Mouse (Mus musculus): ENCODE measurements at regions not wholly inside any gene's neighbourhood (a gene's known extent, or its start where the extent isn't known, plus 50 kb on each side); places are given as distances from the start of the nearest gene placed in this dataset.

DNA sequence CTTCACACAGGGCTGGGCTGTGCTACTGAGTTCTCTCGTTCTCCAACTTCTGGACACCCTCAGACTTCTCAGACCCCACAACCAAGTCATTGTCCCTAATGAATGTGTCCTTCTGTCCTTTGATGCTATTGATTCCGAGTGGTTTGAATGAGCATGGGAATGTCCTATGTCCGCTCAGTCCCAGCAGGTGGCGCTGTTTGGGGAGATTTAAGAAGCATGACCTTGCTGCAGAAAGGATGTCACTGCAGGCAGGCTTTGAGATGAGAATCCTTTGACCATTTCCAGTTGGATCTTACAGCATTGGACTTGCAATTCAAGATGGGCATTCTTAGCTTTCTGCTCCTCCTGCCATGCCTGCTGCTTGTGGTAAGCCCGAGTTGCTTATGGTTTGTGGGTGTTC, 146.1 kb downstream of the Gpat3 start:
- Histone ChIP-seq H3K27ac (ENCODE audit: insufficient read depth, low read depth) (no peak overlapping the region), H3K36me3 (replicated peaks in 1 of 2; ENCODE audit: control insufficient read depth in 1 of 2, insufficient read depth in 1 of 2, low read length in 1 of 2) (no peaks in the 10 kb centered on the region), H3K27me3 (replicated peaks) (no peaks in the 10 kb centered on the region), H3K4me1 (ENCODE audit: control insufficient read depth in 1 of 2, insufficient read depth in 2 of 2) (no peaks in the 10 kb centered on the region), H3K9ac (ENCODE audit: insufficient read depth, low read depth) (no peak overlapping the region), H3K4me2 (ENCODE audit: insufficient read depth, low read depth, poor library complexity, severe bottlenecking) (peak overlapping the region; percentile 83), H3K4me3 (replicated peaks in 1 of 3; ENCODE audit: low read depth in 2 of 3, low read length in 2 of 3, poor library complexity in 1 of 3) (no peak overlapping the region), H3K9me3 (replicated peaks; ENCODE audit: low read length) (no peaks in the 10 kb centered on the region), H3K79me2 (replicated peaks; ENCODE audit: control insufficient read depth, extremely low read depth, insufficient read depth, poor library complexity, severe bottlenecking) (no peaks in the 10 kb centered on the region)
- DNase-seq (ENCODE audit: extremely low read depth), result peak; percentile 61
- dilution Hi-C loops (cut with MboI; ENCODE audit: extremely low pct_ligation_motif_present, extremely low pct_unique_long_range_greater_than_20kb, low sequenced_read_pairs) (no loop called here), in situ Hi-C loops (cut with MboI; ENCODE audit: low pct_ligation_motif_present, low pct_unique_long_range_greater_than_20kb, low sequenced_read_pairs) (no loop called here)
- TF ChIP-seq E2F4 (IDR thresholded peaks at IDR 0.05; ENCODE audit: insufficient replicate concordance, low read depth, low read length) (no peak), CTCF (conservative IDR thresholded peaks at IDR 0.05 in 1 of 2, IDR thresholded peaks at IDR 0.05 in 1 of 2; ENCODE audit: low read depth in 2 of 2, low read length in 2 of 2) (peak; percentile 76 to 80), SMC3 (IDR thresholded peaks at IDR 0.05; ENCODE audit: low read depth, low read length) (peak; percentile 55), RAD21 (IDR thresholded peaks at IDR 0.05; ENCODE audit: low read depth, low read length) (peak; percentile 49), POLR2A (IDR thresholded peaks at IDR 0.05; ENCODE audit: low read depth, low read length) (no peak)

DNA sequence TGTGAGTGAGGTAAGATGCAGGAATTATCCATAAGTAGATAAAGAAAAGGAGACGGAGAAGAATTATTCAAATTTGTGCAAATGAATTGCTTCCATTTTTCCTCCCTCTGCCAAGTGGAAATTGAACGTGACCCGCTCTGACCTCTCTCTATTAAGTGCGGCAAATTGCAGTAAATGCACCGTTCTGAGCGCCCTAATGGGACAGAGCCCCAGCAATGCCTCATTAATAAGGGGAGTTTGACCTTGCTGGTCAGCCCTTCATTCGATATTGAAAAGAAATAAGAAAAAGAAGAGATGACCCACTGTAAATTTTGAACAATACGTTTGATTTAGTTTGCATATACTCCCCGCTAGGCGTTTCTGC, 137.0 kb downstream of the Gpat3 start:
- Histone ChIP-seq H3K79me2 (replicated peaks; ENCODE audit: control insufficient read depth, extremely low read depth, insufficient read depth, poor library complexity, severe bottlenecking) (no peaks in the 10 kb centered on the region), H3K27ac (ENCODE audit: insufficient read depth, low read depth) (no peak overlapping the region), H3K27me3 (replicated peaks) (no peaks in the 10 kb centered on the region), H3K4me1 (ENCODE audit: control insufficient read depth in 1 of 2, insufficient read depth in 2 of 2) (no peaks in the 10 kb centered on the region), H3K9me3 (replicated peaks; ENCODE audit: low read length) (no peaks in the 10 kb centered on the region), H3K36me3 (replicated peaks in 1 of 2; ENCODE audit: control insufficient read depth in 1 of 2, insufficient read depth in 1 of 2, low read length in 1 of 2) (no peaks in the 10 kb centered on the region), H3K4me2 (ENCODE audit: insufficient read depth, low read depth, poor library complexity, severe bottlenecking) (no peak overlapping the region), H3K4me3 (replicated peaks in 1 of 3; ENCODE audit: low read depth in 2 of 3, low read length in 2 of 3, poor library complexity in 1 of 3) (no peak overlapping the region), H3K9ac (ENCODE audit: insufficient read depth, low read depth) (no peak overlapping the region)
- dilution Hi-C loops (cut with MboI; ENCODE audit: extremely low pct_ligation_motif_present, extremely low pct_unique_long_range_greater_than_20kb, low sequenced_read_pairs) (no loop called here), in situ Hi-C loops (cut with MboI; ENCODE audit: low pct_ligation_motif_present, low pct_unique_long_range_greater_than_20kb, low sequenced_read_pairs) (no loop called here)
- DNase-seq (ENCODE audit: extremely low read depth), result no peak
- no peak for TF ChIP-seq ELF1 (IDR thresholded peaks at IDR 0.05; ENCODE audit: low read depth, low read length)
- TF ChIP-seq EP300 (IDR thresholded peaks at IDR 0.05; ENCODE audit: low read length), result no peak
- TF ChIP-seq USF1 (IDR thresholded peaks at IDR 0.05; ENCODE audit: low read depth, low read length), result no peak
- no peak for TF ChIP-seq MEF2A (IDR thresholded peaks at IDR 0.05; ENCODE audit: borderline replicate concordance, low read depth, low read length)
- no peak for TF ChIP-seq MAFK (IDR thresholded peaks at IDR 0.05; ENCODE audit: insufficient replicate concordance, low read length)
- TF ChIP-seq RCOR1 (conservative IDR thresholded peaks at IDR 0.05; ENCODE audit: low read depth, low read length), result no peak
- TF ChIP-seq SMC3 (IDR thresholded peaks at IDR 0.05; ENCODE audit: low read depth, low read length), result no peak
- TF ChIP-seq JUND (conservative IDR thresholded peaks at IDR 0.05; ENCODE audit: low read depth, low read length), result no peak
- no peak for TF ChIP-seq UBTF (IDR thresholded peaks at IDR 0.05; ENCODE audit: low read depth, low read length)
- no peak for TF ChIP-seq NELFE (IDR thresholded peaks at IDR 0.05; ENCODE audit: low read depth, low read length)
- TF ChIP-seq SIN3A (IDR thresholded peaks at IDR 0.05; ENCODE audit: low read length), result no peak

Data from CH12.LX (cell line).